Mouse (Mus musculus) E14TG2a.4 (cell line): ENCODE results near the gene Taf1b.
"Not testable (repeated sequence)": the region's sequence is repeated elsewhere in the genome, so short reads cannot be mapped to it uniquely, and the experiment has no call there.

ENCODE experiments used
- CTCF ChIP-seq: conservative IDR thresholded peaks from 2 replicates; pipeline ENCODE4 v1.5.1; 2014; ENCODE audit warnings: low read length
- NANOG ChIP-seq: IDR thresholded peaks from 2 replicates; pipeline ENCODE4 v1.6.1; 2014; ENCODE audit warnings: borderline replicate concordance, low read length, mixed read lengths

GRCm38 (mm10) chr12:24492507-24492906, 5.7 kb upstream of the Taf1b start:
- not testable (repeated sequence) for TF ChIP-seq CTCF, NANOG
